Mouse (Mus musculus): ENCODE results near the gene Abat.

The Abat gene

GRCm38 (mm10) chr16:8573751-8574150 is 60.5 kb downstream of the Abat start:
- DNase-seq (ENCODE audit: low spot score in 2 of 2): no peak

GRCm38 (mm10) chr16:8574316-8574715 is 61.1 kb downstream of the Abat start:
- DNase-seq (ENCODE audit: low spot score in 2 of 2): no peak

- no peak for DNase-seq (ENCODE audit: low spot score in 2 of 2)
Measured at GRCm38 (mm10) chr16:8576111-8576510, 62.9 kb downstream of the Abat start.

- no peak for DNase-seq (ENCODE audit: low spot score in 2 of 2)
Measured at GRCm38 (mm10) chr16:8576901-8577300, 63.7 kb downstream of the Abat start.

GRCm38 (mm10) chr16:8578326-8578725 is 65.1 kb downstream of the Abat start:
- no peak for DNase-seq (ENCODE audit: low spot score in 2 of 2)

- DNase-seq (ENCODE audit: low spot score in 2 of 2): no peak
Measured at GRCm38 (mm10) chr16:8579546-8579945, 66.3 kb downstream of the Abat start.

- no peak for DNase-seq (ENCODE audit: low spot score in 2 of 2)
Measured at GRCm38 (mm10) chr16:8581661-8582239, 68.5 kb downstream of the Abat start.

- no peak for DNase-seq (ENCODE audit: low spot score in 2 of 2)
Measured at GRCm38 (mm10) chr16:8582579-8583295, 69.5 kb downstream of the Abat start.

- DNase-seq (ENCODE audit: low spot score in 2 of 2): no peak
Measured at GRCm38 (mm10) chr16:8584248-8584647, 71.0 kb downstream of the Abat start.

- no peak for DNase-seq (ENCODE audit: low spot score in 2 of 2)
Measured at GRCm38 (mm10) chr16:8585056-8585455, 71.8 kb downstream of the Abat start.

- peak; percentile 39 to 57 for DNase-seq (ENCODE audit: low spot score in 2 of 2)
Measured at GRCm38 (mm10) chr16:8595411-8595810, 82.2 kb downstream of the Abat start.

GRCm38 (mm10) chr16:8596336-8596735 is 83.1 kb downstream of the Abat start:
- DNase-seq (ENCODE audit: low spot score in 2 of 2): peak; percentile 25 to 38

GRCm38 (mm10) chr16:8597516-8597915 is 84.3 kb downstream of the Abat start:
- DNase-seq (ENCODE audit: low spot score in 2 of 2): no peak

GRCm38 (mm10) chr16:8603789-8604188 is 90.6 kb downstream of the Abat start:
- no peak for DNase-seq (ENCODE audit: low spot score in 2 of 2)

GRCm38 (mm10) chr16:8610397-8610796 is 97.2 kb downstream of the Abat start:
- DNase-seq (ENCODE audit: low spot score in 2 of 2): no peak

GRCm38 (mm10) chr16:8612214-8613005 is 99.2 kb downstream of the Abat start:
- no peak for DNase-seq (ENCODE audit: low spot score in 2 of 2)

- DNase-seq (ENCODE audit: low spot score in 2 of 2): no peak
Measured at GRCm38 (mm10) chr16:8613039-8613438, 99.8 kb downstream of the Abat start.

- DNase-seq (ENCODE audit: low spot score in 2 of 2): no peak
Measured at GRCm38 (mm10) chr16:8613447-8613846, 100.2 kb downstream of the Abat start.

GRCm38 (mm10) chr16:8619659-8620314 is 106.6 kb downstream of the Abat start:
- DNase-seq (ENCODE audit: low spot score in 2 of 2): no peak

GRCm38 (mm10) chr16:8620315-8621115 is 107.3 kb downstream of the Abat start:
- no peak for DNase-seq (ENCODE audit: low spot score in 2 of 2)

- DNase-seq (ENCODE audit: low spot score in 2 of 2): no peak
Measured at GRCm38 (mm10) chr16:8630419-8630818, 117.2 kb downstream of the Abat start.

Data from left cerebral cortex, adult 9 months (tissue).